Mouse (Mus musculus): ENCODE measurements around the gene Sync.

DNA sequence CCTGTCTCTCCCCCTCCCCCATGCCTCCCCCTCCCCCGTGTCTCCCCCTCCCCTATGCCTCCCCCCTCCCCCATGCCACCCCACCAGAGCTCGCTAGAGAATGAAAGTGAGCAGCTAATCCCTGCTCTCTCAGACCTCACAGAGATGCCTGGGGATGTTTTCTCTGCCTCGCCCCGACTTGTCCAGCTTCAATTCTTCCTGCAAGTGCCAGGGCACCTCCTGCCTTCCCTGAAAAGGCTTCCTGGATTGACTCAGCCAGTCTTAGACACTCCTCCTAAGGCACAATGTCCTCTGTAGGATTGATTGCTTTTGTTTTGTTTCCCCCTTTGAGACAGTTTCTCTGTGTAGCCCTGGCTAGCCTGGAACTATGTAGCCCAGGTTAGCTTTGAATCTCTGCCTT lies 26.2 kb upstream of the Sync start, which contains the start of gene C77080:
- TF ChIP-seq CTCF (IDR thresholded peaks at IDR 0.05; ENCODE audit: low read depth) (no peak), EP300 (IDR thresholded peaks at IDR 0.05; ENCODE audit: low read depth) (no peak)
